Mouse (Mus musculus) common myeloid progenitor, adult 5-6 weeks (primary cell): ENCODE data around the gene Ddx42. TPM values are rescaled to one million over a fixed set of nuclear protein-coding genes. Genes with fewer than 3 reads are reported as not detected.
"Not testable (repeated sequence)": the region's sequence is repeated elsewhere in the genome, so short reads cannot be mapped to it uniquely, and the experiment has no call there.

Experiments used
- ATAC-seq: replicated peaks from 2 replicates; pipeline ENCODE4 v1.8.0; 2016; ENCODE audit warnings: low read depth, mild to moderate bottlenecking, moderate TSS enrichment, inconsistent platforms; ENCODE audit not compliant: poor library complexity, severe bottlenecking
- total RNA-seq: library from RNA; stranded (forward); fragments of 200-1000, 187-1606 nt; gene quantifications from 2 replicates; pipeline ENCODE4 v1.2.3, GENCODE M21; 2017

The Ddx42 gene
- total RNA-seq, 1 experiment from 2014 or later: 103 TPM

DNA sequence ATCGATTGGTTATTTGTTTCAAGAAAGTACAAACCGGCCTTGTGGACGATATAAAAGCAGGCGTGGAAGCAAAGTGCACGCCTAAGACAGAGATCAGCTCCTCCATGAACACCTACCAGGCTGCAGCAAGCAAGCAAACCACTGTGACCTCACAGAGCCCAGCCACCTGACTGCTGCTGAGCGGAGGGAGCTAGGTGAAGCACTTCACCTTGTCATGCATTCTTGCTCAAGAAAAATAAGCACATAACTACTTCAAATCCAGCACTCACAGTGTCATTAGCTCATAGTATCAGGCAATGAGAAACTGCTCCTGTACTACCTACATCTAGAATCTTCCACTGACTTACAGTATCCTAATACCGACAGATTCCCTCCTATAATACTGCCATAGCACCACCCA, 16.7 kb upstream of the Ddx42 start:
- not testable (repeated sequence) for ATAC-seq

DNA sequence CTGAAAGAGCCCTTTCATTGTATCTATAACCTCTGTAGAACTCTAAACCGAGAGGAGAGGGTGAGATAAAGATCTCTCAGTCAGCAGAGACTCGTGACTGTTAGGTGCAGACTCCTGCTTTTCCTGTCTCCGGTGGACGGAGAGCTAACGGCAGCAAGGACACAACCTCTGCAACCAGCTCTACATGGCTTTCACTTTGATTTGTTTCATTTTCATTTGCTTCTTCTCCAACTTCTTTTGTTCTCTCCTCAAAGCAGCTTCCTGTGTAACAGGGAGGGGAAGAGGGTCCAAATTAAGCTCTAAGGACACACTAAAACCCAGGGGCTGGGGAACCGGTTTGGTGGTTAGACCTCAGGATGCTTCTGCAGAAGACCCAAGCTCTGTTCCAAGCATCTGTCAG, 16.0 kb upstream of the Ddx42 start:
- peak; percentile 15; the same call in 1 of the 2 replicates for ATAC-seq

DNA sequence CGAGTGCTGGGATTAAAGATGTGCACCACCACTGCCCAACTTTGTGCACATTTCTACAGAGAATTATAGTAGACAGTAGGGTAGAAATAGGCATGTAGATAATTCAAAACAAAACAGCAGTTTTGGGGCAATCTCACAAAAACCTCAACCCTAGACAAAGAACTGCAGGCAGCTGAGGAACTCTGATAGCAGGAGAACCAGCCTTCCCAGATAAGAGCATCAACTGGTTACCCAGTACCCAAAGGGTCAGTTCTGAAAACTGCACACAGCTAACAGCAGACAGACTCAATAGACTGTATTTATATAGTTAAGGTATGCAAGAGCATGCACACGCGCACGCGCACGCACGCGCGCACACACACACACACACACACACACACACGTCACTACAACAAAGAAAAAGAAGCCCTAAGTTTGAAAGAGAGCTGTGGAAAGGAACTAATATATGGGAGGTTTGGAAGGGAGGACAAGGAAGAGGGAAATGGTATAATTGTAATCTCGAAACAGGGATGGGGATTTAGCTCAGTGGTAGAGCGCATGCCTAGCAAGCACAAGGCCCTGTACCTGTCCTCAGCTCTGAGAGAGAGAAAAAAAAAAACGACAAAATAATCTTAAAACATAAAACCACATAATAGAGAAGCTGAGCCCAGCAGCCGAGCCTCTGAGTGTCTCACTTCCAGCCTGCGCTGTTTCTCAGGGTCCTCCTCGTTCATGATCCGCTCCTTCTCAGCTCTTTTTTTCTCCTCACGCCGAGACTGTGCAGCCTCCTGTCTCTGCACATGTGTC, 15.2 kb upstream of the Ddx42 start:
- peak; percentile 48 for ATAC-seq

DNA sequence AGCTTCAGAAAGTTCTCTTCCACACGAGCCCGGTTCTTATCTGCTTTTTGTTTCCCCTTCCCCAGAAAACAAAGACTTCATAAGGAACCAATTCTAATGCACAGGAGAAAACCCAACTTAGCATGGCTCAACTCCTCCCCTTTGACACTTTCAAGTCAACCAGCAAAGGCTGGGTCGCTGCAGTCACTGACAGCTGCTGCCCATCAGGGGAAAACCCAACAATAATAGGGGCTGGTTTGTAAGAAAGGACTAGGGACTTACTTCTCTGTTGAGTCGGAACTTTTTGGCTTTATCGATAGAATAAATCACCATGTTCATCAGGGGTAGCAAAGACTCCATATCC, 14.6 kb upstream of the Ddx42 start, which contains the start of gene Strada:
Gene Strada, minus strand, starts transcription at position 46 of the 343 bp plus-strand sequence.
- ATAC-seq: 0 out of 2 replicates have a peak, but pooled peaks have one; percentile 13

DNA sequence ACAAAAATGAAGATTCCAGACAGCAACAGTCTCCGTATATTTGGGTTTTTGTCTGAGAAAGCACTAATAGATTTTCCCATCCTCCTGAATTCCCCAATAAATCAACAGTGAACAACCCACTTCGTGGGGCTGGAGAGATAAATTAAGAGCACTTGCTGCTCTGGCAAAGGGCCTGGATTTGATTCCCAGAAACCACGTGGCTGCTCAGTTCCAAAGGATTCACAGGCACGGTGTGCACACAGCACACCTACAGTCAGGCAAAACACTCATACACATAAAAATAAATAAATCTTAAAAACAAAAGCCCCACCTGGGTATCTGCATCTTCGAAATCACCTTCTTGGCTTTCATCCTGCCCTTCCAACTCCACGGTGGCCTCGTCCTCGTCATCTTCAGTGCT, 4.0 kb upstream of the Ddx42 start:
- ATAC-seq: no peak

DNA sequence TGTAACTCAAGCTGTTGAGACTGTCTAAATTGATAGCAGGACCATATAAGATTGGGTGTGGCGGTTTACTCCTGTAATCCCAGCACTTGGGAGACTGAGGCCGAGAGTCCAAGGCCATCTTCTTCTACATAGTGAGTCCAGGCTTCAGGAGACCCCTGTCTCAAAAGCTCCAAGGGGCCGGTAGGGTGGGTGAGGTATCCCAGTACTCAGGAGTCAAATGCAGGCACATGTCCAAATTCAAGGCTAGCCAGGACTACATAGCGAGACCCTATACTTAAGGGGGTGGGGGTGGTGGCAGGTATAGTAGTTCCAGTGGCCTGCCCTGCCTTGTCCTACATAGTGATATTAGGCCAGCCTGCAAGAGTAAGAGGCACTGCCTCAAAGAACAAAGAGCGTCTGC, 1.9 kb upstream of the Ddx42 start:
- ATAC-seq: no peak

DNA sequence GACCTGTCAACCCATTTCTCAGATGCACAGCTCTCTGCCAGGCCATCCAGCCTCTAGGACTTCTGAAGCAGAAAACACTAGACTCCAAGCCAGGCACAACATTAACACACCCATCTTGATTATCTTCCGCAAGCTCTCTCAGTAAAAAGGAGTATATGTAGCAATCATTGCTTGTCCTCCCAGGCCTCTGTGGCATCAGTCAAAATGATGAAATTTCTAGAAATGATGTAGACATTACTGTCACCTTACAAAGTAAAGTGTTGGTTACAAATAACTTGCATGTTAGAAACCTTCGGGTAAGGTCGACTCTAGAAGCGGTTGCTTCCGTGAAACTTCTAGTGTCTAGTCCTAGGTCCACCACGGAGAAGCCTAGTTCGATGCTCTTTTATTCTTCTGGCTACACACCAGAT, 1.3 kb upstream of the Ddx42 start:
- no peak for ATAC-seq

DNA sequence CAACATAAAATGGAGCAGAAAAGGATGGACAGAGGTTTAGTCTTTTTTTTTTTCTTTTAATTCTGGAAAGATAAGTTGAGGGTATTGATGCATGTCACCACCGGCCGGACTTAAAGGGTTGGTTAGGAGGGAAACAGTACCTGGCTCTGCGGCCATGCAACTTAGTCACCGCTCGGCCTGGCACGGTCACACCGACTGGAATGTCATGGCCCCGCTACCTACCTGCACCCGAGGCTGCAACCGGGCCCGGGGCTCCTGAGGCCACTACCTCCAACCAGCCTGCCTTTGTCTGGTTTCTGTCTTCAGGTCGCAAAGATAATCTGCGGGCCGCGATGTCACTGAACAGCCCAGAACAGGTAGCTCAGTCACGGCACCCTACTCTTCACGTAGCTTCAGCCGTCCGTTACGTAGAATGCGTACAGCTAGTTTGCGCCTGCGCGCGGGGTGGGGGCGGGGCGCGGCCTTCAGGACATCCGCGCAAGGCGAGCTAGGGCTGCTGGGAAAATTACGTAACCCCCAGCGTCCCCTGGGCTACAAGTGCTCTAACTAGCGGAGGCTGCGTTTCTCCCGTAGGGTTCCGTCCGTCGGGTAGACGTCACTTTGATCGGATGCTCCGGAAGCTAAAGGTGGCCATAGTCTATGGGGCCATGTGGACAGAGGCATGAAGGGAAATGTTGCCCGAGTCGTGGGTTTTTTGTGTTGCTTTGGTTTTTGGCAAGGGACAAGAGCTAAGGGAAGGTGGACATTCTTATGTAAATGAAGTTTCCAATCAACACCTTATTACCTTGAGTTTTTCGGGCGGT, 598 bp upstream of the Ddx42 start, which contains the start of gene Ccdc47:
Gene Ccdc47, minus strand, starts transcription at position 418 of the 803 bp plus-strand sequence.
- ATAC-seq: peak; percentile 86

DNA sequence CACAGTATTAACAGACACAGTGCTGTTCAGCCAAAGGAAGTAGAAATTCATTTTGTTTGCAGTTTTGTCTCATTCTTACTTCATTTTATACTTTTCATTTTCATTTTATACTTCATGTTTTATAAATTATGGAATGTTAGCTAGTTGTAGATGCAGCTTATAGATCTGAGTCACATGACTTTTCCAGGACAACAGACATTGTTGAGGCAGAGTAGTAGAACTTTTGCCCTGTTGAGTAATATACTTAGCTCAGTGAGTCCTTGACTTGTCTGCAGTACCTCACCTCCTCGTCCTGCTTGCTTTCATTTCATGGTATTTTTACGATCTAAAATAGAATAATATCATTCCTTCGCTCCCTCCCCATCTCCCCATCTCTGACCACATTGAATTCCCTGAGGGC, 3.9 kb downstream of the Ddx42 start:
- no peak for ATAC-seq

DNA sequence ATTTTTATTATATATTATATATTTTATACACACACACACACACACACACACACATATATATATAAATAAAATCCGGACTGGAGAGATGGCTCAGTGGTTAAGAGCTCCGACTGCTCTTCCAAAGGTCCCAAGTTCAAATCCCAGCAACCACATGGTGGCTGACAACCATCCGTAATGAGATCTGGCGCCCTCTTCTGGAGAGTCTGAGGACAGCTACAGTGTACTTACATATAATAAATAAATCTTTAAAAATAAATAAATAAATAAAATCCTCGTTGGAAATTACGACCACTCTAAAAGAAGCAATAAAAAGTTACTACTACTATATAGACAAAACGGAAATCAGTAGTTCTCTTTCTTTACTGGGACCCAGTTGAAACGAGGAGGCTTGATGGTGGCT, 17.3 kb downstream of the Ddx42 start:
- not testable (repeated sequence) for ATAC-seq

DNA sequence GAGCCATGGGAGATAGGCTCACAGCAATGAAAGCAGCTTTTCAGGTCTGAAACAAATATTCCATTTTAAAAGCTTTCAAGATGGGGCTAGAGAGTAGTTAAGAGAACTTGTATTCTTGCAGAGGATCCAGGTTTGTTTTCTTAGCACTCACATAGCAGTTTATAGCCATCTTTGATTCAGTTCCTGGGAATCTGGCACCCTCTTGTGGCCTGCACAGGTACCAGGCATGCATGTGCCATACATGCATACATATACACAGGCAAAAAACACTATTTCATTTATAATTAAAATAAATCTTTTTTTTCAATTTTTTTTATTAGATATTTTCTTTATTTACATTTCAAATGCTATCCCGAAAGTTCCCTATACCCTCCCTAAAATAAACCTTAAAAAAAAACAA, 30.1 kb downstream of the Ddx42 start:
- 0 out of 2 replicates have a peak, but pooled peaks have one; percentile 25 for ATAC-seq

DNA sequence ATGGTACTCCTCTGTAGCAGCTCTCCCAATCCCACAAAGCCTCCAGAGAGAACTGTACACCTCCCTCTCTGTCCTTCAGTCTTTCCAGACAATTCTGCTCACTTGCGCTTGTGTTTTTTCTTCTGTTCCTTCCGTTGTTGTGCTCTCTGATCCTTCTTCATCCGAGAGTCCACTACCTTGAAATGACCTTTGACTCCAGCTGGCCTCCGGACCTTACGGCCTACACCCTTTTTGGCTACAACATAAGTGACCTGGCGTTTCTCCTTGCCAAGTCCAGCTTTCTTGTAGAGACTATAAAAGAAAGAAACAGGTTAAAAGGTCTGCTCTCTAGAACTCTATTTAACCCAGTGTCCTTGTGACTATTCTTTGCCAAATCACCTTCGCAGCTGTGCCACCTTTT, 32.6 kb downstream of the Ddx42 start:
- ATAC-seq: no peak

DNA sequence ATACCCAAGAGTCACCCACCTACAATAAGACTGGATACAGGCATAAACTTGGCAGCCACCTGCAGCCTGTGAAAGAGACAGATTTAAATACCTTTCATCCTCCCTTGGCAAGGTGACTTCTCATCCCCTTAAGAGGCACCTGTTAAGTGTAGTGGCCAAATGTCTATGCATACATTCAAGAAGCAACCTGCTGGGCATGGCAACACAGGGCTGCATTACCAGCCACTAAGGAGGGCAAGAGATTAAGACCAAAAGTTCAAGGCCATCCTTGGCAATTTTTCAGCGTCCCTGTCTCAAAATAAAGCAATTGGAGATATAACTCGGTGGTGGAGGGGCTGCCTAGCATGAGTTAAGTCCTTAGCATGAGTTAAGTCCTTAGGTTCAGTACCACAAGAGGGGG, 38.0 kb downstream of the Ddx42 start:
- ATAC-seq: no peak

DNA sequence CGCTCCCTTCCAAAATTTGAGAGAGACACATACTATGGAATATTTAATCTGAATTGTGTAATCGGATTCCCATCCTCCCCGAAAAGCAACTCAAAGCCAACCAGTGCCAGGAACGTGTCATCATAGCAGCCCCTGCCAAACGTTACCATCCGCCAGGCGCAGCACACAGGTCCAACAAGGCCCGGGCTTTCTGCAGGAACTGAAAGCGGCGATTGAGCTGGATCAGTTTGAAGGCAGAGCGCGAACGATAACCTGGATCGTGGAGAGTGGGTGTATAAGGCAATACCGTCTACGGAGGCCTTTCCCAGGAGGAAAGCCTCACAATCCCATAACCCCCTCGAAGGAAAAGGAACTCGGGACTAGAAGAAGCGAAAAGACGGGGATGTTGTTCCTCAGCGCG, 38.4 kb downstream of the Ddx42 start:
- peak; percentile 17; the same call in 1 of the 2 replicates for ATAC-seq

DNA sequence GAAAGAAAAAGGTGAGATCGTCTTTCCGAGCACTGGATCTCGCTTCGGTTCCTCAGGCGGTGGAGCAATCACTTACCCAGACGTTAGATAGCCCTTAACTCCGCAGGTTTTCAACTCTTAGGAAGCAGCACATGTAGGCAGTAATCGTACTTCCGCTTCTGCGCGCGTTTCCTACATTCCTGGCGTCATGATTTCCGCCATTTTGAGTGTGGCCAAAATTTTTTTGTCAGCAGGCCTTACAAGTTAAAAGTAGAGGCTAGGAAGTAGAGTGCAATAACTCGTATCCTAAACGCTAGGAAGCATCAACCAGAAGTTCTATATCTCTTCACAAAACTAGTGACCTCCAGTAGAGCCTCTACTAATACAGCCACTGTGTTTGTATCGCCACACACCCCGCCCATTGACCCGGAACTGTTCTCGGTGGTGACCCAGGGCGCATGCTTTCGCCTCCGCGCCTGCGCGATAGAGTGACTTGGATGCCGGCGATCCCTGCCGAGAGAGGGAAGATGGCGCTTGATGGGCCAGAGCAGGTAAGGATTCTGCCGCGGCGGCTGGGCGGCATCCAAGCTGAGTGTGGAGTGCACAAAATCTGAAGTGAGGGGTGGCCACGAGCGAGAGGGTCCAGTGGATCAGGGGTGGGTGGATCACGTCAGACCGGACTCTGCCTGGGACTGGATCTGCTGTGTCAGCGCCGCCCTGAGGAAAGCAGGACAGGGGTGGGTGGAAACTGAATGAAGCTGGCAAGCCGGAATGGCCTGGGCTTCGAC, 39.1 kb downstream of the Ddx42 start, which contains the start of the genes Ftsj3 and Psmc5:
Gene Ftsj3, minus strand, starts transcription at position 395 of the 767 bp plus-strand sequence.
Gene Psmc5, plus strand, starts transcription at position 470 of the 767 bp plus-strand sequence.
- ATAC-seq: peak; percentile 94

DNA sequence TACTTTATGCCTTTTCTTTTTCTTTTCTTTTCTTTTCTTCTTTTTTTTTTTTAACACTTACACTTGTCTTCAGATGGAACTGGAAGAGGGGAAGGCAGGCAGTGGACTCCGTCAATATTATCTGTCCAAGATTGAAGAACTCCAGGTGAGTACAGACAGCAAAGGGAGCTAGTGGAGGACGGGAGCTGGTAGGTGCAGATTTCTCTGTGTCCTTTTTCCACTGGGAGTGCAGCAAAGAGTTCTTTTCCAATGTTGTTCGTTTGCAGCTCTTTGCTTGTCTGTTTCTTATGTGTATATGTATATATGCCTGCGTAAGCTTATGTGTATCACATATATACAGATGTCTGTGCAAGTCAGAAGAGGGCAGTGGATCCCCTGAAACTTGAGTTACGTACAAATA, 40.0 kb downstream of the Ddx42 start:
- ATAC-seq: no peak

DNA sequence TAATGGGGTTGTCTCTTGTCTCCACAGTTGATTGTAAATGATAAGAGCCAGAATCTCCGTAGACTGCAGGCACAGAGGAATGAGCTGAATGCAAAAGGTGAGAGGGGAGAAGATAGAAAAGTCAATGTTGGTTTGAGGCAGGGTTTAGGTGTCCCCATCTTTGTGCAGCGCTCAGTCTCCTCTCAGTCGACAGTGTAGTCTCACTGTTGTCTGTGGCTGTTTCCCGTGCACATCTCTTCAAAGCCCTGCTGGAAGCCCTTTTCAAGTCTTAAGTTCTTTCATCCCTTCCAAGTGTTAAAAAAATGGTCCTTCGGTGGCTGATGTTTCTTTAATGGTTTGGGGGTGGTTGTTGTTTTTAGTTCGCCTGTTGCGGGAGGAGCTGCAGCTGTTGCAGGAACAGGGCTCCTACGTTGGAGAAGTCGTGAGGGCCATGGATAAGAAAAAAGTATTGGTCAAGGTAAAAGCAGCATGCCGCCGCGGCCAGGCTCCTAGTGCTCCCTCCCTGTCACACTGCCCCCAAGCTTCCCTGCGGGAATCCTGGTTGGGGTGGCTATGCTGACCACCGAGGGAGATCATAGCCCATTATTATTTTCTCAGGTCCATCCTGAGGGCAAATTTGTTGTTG, 44.2 kb downstream of the Ddx42 start:
- ATAC-seq: no peak

DNA sequence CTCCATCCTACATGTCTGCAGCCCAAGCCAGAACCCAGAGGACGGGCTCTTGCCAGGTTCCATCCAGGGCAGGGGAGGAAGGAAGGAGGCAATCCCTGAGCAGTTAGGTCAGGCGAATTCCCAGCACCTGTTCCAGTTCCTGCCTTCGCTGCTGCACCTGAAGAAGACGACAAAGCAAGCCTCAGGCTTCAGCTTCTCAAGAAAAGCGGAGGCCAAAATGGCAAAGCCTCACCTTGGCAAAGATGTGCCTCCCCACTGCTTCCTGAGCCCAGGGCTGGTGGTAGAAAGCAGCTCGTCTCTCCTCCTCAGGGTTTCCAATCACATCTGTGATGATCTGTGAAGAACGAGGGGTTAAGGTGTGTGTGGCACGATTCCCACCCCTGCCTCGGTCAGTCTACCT, 47.2 kb downstream of the Ddx42 start:
- no peak for ATAC-seq

DNA sequence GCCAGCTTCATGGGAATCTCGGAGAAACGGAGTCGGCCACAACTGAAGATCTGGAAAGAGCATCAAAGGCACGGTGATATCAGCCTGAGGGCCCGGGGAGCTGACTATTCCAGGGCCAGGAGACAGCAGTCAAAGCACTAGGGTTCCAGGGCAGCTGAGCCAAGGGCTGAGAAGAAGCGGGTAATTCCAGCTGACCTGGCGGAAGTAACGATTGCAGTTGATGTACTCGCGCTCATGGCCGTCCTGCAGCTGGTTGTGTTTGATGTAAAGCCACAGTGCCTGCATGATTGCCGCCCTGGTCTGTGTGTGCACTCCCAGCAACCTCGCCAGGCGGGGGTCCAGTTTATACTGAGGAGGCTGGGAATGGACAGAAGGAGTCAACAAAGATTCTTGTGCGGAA, 48.3 kb downstream of the Ddx42 start:
- no peak for ATAC-seq

DNA sequence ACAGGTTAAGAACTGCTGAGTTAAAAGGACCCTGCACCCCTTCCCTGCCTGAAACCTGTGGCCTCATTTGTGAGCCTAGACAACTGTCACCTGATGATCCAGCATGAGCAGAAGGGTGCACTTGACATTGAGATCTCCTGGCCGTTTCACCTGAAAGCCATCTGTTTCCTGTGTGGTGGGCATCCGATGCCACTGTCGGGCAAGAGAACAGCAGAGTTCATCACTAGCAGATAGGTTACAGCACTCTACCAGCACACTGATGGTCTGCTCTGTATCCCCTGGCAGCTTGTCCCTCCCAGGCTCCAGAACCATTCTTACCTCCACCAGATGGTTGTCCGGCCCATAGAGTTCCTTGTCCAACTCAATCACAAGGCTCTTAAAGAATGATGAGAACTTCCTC, 48.8 kb downstream of the Ddx42 start:
- ATAC-seq: no peak
